Mouse (Mus musculus): Measurements from ENCODE around the gene Gm10096.
"Not testable (repeated sequence)": the region's sequence is repeated elsewhere in the genome, so short reads cannot be mapped to it uniquely, and the experiment has no call there.

Gm10096 gene

GRCm38 (mm10) chrX:28954602-28955001 is at the start of gene Gm10096:
TSS of gene Gm10096 (minus strand) at chrX:28954702.
- not testable (repeated sequence) for DNase-seq (ENCODE audit: low read depth, low spot score)

All from CD4-positive, CD25-positive, alpha-beta regulatory T cell, adult 2 months (primary cell).